Mouse (Mus musculus): Measurements from ENCODE around the gene Ssbp3.

The Ssbp3 gene

GRCm38 (mm10) chr4:107003199-107003598, 92.7 kb downstream of the Ssbp3 start:
- H3K9me3 ChIP-seq (ENCODE audit: low read length) = no peaks in the 10 kb centered on the region
- H3K4me3 ChIP-seq (replicated peaks; ENCODE audit: low read length) = no peak overlapping the region
- TF ChIP-seq CTCF (conservative IDR thresholded peaks at IDR 0.05; ENCODE audit: low read length) = no peak
- peaks cover 26% of the 10 kb centered on the region for H3K4me1 ChIP-seq (replicated peaks; ENCODE audit: low read depth, low read length)
- H3K27me3 ChIP-seq (ENCODE audit: insufficient read depth, low read length) = no peaks in the 10 kb centered on the region
- peaks cover 9% of the 10 kb centered on the region; the same call in 1 of the 2 replicates for H3K36me3 ChIP-seq (ENCODE audit: insufficient read depth, low read length)

GRCm38 (mm10) chr4:107003786-107004185, 93.3 kb downstream of the Ssbp3 start:
- Histone ChIP-seq H3K36me3 (ENCODE audit: insufficient read depth, low read length) (peaks cover 9% of the 10 kb centered on the region; the same call in 1 of the 2 replicates), H3K4me1 (replicated peaks; ENCODE audit: low read depth, low read length) (peaks cover 27% of the 10 kb centered on the region), H3K4me3 (replicated peaks; ENCODE audit: low read length) (no peak overlapping the region), H3K9me3 (ENCODE audit: low read length) (no peaks in the 10 kb centered on the region), H3K27me3 (ENCODE audit: insufficient read depth, low read length) (no peaks in the 10 kb centered on the region)
- TF ChIP-seq POU5F1 (IDR thresholded peaks at IDR 0.05; ENCODE audit: borderline replicate concordance, low read length) (no peak), NANOG (IDR thresholded peaks at IDR 0.05; ENCODE audit: borderline replicate concordance, low read length) (no peak), CTCF (conservative IDR thresholded peaks at IDR 0.05; ENCODE audit: low read length) (no peak)

- H3K9me3 ChIP-seq (ENCODE audit: low read length) = no peaks in the 10 kb centered on the region
- no peak overlapping the region for H3K4me3 ChIP-seq (replicated peaks; ENCODE audit: low read length)
- no peaks in the 10 kb centered on the region for H3K27me3 ChIP-seq (ENCODE audit: insufficient read depth, low read length)
- H3K4me1 ChIP-seq (replicated peaks; ENCODE audit: low read depth, low read length) = peaks cover 27% of the 10 kb centered on the region
- peaks cover 10% of the 10 kb centered on the region; the same call in 1 of the 2 replicates for H3K36me3 ChIP-seq (ENCODE audit: insufficient read depth, low read length)
- TF ChIP-seq NANOG (IDR thresholded peaks at IDR 0.05; ENCODE audit: borderline replicate concordance, low read length) (no peak), CTCF (conservative IDR thresholded peaks at IDR 0.05; ENCODE audit: low read length) (no peak), POU5F1 (IDR thresholded peaks at IDR 0.05; ENCODE audit: borderline replicate concordance, low read length) (no peak)
Measured at GRCm38 (mm10) chr4:107004346-107004745, 93.8 kb downstream of the Ssbp3 start.

- Histone ChIP-seq H3K4me1 (replicated peaks; ENCODE audit: low read depth, low read length) (peaks cover 27% of the 10 kb centered on the region), H3K9me3 (ENCODE audit: low read length) (no peaks in the 10 kb centered on the region), H3K27me3 (ENCODE audit: insufficient read depth, low read length) (no peaks in the 10 kb centered on the region), H3K36me3 (ENCODE audit: insufficient read depth, low read length) (peaks cover 15% of the 10 kb centered on the region), H3K4me3 (replicated peaks; ENCODE audit: low read length) (no peak overlapping the region)
- TF ChIP-seq CTCF (conservative IDR thresholded peaks at IDR 0.05; ENCODE audit: low read length) (no peak), POU5F1 (IDR thresholded peaks at IDR 0.05; ENCODE audit: borderline replicate concordance, low read length) (no peak), NANOG (IDR thresholded peaks at IDR 0.05; ENCODE audit: borderline replicate concordance, low read length) (no peak)
Measured at GRCm38 (mm10) chr4:107005166-107005565, 94.7 kb downstream of the Ssbp3 start.

GRCm38 (mm10) chr4:107006229-107006628, 95.7 kb downstream of the Ssbp3 start:
- H3K4me3 ChIP-seq (replicated peaks; ENCODE audit: low read length) = no peak overlapping the region
- H3K27me3 ChIP-seq (ENCODE audit: insufficient read depth, low read length) = no peaks in the 10 kb centered on the region
- peaks cover 20% of the 10 kb centered on the region for H3K36me3 ChIP-seq (ENCODE audit: insufficient read depth, low read length)
- H3K4me1 ChIP-seq (replicated peaks; ENCODE audit: low read depth, low read length) = peaks cover 23% of the 10 kb centered on the region
- TF ChIP-seq NANOG (IDR thresholded peaks at IDR 0.05; ENCODE audit: borderline replicate concordance, low read length) = no peak
- no peak for TF ChIP-seq CTCF (conservative IDR thresholded peaks at IDR 0.05; ENCODE audit: low read length)
- TF ChIP-seq POU5F1 (IDR thresholded peaks at IDR 0.05; ENCODE audit: borderline replicate concordance, low read length) = no peak
- H3K9me3 ChIP-seq (ENCODE audit: low read length) = no peaks in the 10 kb centered on the region

- peaks cover 18% of the 10 kb centered on the region for H3K4me1 ChIP-seq (replicated peaks; ENCODE audit: low read depth, low read length)
- H3K9me3 ChIP-seq (ENCODE audit: low read length) = no peaks in the 10 kb centered on the region
- no peak overlapping the region for H3K4me3 ChIP-seq (replicated peaks; ENCODE audit: low read length)
- TF ChIP-seq CTCF (conservative IDR thresholded peaks at IDR 0.05; ENCODE audit: low read length) (no peak), NANOG (IDR thresholded peaks at IDR 0.05; ENCODE audit: borderline replicate concordance, low read length) (no peak), POU5F1 (IDR thresholded peaks at IDR 0.05; ENCODE audit: borderline replicate concordance, low read length) (no peak)
- H3K27me3 ChIP-seq (ENCODE audit: insufficient read depth, low read length) = no peaks in the 10 kb centered on the region
- peaks cover 20% of the 10 kb centered on the region for H3K36me3 ChIP-seq (ENCODE audit: insufficient read depth, low read length)
Measured at GRCm38 (mm10) chr4:107006807-107007206, 96.3 kb downstream of the Ssbp3 start.

GRCm38 (mm10) chr4:107007359-107007758, 96.9 kb downstream of the Ssbp3 start:
- TF ChIP-seq NANOG (IDR thresholded peaks at IDR 0.05; ENCODE audit: borderline replicate concordance, low read length) (no peak), CTCF (conservative IDR thresholded peaks at IDR 0.05; ENCODE audit: low read length) (no peak), POU5F1 (IDR thresholded peaks at IDR 0.05; ENCODE audit: borderline replicate concordance, low read length) (no peak)
- H3K9me3 ChIP-seq (ENCODE audit: low read length) = no peaks in the 10 kb centered on the region
- H3K36me3 ChIP-seq (ENCODE audit: insufficient read depth, low read length) = peaks cover 20% of the 10 kb centered on the region
- peaks cover 16% of the 10 kb centered on the region for H3K4me1 ChIP-seq (replicated peaks; ENCODE audit: low read depth, low read length)
- H3K4me3 ChIP-seq (replicated peaks; ENCODE audit: low read length) = no peak overlapping the region
- no peaks in the 10 kb centered on the region for H3K27me3 ChIP-seq (ENCODE audit: insufficient read depth, low read length)

GRCm38 (mm10) chr4:107008161-107008560, 97.7 kb downstream of the Ssbp3 start:
- Histone ChIP-seq H3K9me3 (ENCODE audit: low read length) (no peaks in the 10 kb centered on the region), H3K36me3 (ENCODE audit: insufficient read depth, low read length) (peaks cover 20% of the 10 kb centered on the region), H3K4me1 (replicated peaks; ENCODE audit: low read depth, low read length) (peaks cover 9% of the 10 kb centered on the region), H3K4me3 (replicated peaks; ENCODE audit: low read length) (no peak overlapping the region), H3K27me3 (ENCODE audit: insufficient read depth, low read length) (no peaks in the 10 kb centered on the region)
- no peak for TF ChIP-seq CTCF (conservative IDR thresholded peaks at IDR 0.05; ENCODE audit: low read length)

GRCm38 (mm10) chr4:107009548-107009947, 99.0 kb downstream of the Ssbp3 start:
- Histone ChIP-seq H3K9me3 (ENCODE audit: low read length) (no peaks in the 10 kb centered on the region), H3K4me1 (replicated peaks; ENCODE audit: low read depth, low read length) (peaks cover 9% of the 10 kb centered on the region), H3K4me3 (replicated peaks; ENCODE audit: low read length) (no peak overlapping the region), H3K27me3 (ENCODE audit: insufficient read depth, low read length) (no peaks in the 10 kb centered on the region), H3K36me3 (ENCODE audit: insufficient read depth, low read length) (peaks cover 15% of the 10 kb centered on the region)
- TF ChIP-seq NANOG (IDR thresholded peaks at IDR 0.05; ENCODE audit: borderline replicate concordance, low read length) (no peak), POU5F1 (IDR thresholded peaks at IDR 0.05; ENCODE audit: borderline replicate concordance, low read length) (no peak), CTCF (conservative IDR thresholded peaks at IDR 0.05; ENCODE audit: low read length) (no peak)

All from E14TG2a.4 (cell line).